Mouse (Mus musculus) frontal cortex, postnatal 36 days (tissue): Measurements from ENCODE around the gene Sprtn.

ENCODE experiments used
- DNase-seq, 2 experiments: peaks; one replicate each; pipeline ENCODE4 v3.0.0; 2022; ENCODE audit warnings: low spot score in 2 of 2

Sprtn gene

GRCm38 (mm10) chr8:124903198-124903597 is 5.5 kb downstream of the Sprtn start:
- DNase-seq: no peak

GRCm38 (mm10) chr8:124905482-124905881 is 7.8 kb downstream of the Sprtn start:
- DNase-seq: no peak

- DNase-seq: no peak
Observed at GRCm38 (mm10) chr8:124909936-124910335, 12.2 kb downstream of the Sprtn start.

GRCm38 (mm10) chr8:124910349-124910748 is 12.7 kb downstream of the Sprtn start:
- DNase-seq: no peak

- no peak for DNase-seq
Observed at GRCm38 (mm10) chr8:124911938-124912872, 14.5 kb downstream of the Sprtn start.

GRCm38 (mm10) chr8:124914061-124914460 is 16.4 kb downstream of the Sprtn start:
- DNase-seq: no peak

GRCm38 (mm10) chr8:124917741-124918484 is 20.2 kb downstream of the Sprtn start:
- no peak for DNase-seq

GRCm38 (mm10) chr8:124921369-124922279 is 23.9 kb downstream of the Sprtn start:
- DNase-seq: no peak

GRCm38 (mm10) chr8:124922490-124923089 is 24.9 kb downstream of the Sprtn start:
- no peak for DNase-seq

- no peak for DNase-seq
Observed at GRCm38 (mm10) chr8:124923971-124924652, 26.4 kb downstream of the Sprtn start.

- DNase-seq: no peak
Observed at GRCm38 (mm10) chr8:124925544-124926266, 28.0 kb downstream of the Sprtn start.

- no peak for DNase-seq
Observed at GRCm38 (mm10) chr8:124926351-124926771, 28.7 kb downstream of the Sprtn start.

GRCm38 (mm10) chr8:124929006-124929405 is 31.3 kb downstream of the Sprtn start:
- DNase-seq: no peak

- DNase-seq: peak in 1 of 2 experiments; percentile 32
Observed at GRCm38 (mm10) chr8:124930086-124930485, 32.4 kb downstream of the Sprtn start.

- DNase-seq: no peak
Observed at GRCm38 (mm10) chr8:124930649-124931048, 33.0 kb downstream of the Sprtn start.

- DNase-seq: no peak
Observed at GRCm38 (mm10) chr8:124932435-124932834, 34.7 kb downstream of the Sprtn start.

GRCm38 (mm10) chr8:124935116-124935515 is 37.4 kb downstream of the Sprtn start:
- no peak for DNase-seq

GRCm38 (mm10) chr8:124936699-124937098 is 39.0 kb downstream of the Sprtn start:
- DNase-seq: no peak

- DNase-seq: no peak
Observed at GRCm38 (mm10) chr8:124937293-124937692, 39.6 kb downstream of the Sprtn start.

- DNase-seq: no peak
Observed at GRCm38 (mm10) chr8:124943801-124944200, 46.1 kb downstream of the Sprtn start.
